Mouse (Mus musculus) heart, postnatal 14 days (tissue): ENCODE measurements around the gene Rtl8c. TPM values are rescaled to one million over a fixed set of nuclear protein-coding genes. Genes with fewer than 3 reads are reported as not detected.

Experiments
- total RNA-seq, 2 experiments: library from RNA; stranded (reverse); gene quantifications; 2 replicates each; pipeline ENCODE4 v1.2.3; 2021

Gene Rtl8c
- total RNA-seq, 2 experiments from 2014 or later = 18.9 to 27.0 TPM

Other genes with a start within 250 kb of the Rtl8c start
- 10 to 100 TPM; 33.3 to 33.5 TPM for gene Mospd1, start 237.5 kb upstream of the Rtl8c start, total RNA-seq
- not detected for gene Etd, start 173.1 kb upstream of the Rtl8c start, total RNA-seq
- not detected for gene Gm14597, start 947 bp downstream of the Rtl8c start, total RNA-seq
- gene Rtl8a, start 35.6 kb downstream of the Rtl8c start, total RNA-seq = 100 to 1,000 TPM; 180 to 183 TPM
- gene Rtl8b, start 62.4 kb downstream of the Rtl8c start, total RNA-seq = 100 to 1,000 TPM in 1 of 2 experiments, 10 to 100 TPM in 1; 95.2 to 139 TPM
- not detected for gene 4930502E18Rik, start 116.8 kb downstream of the Rtl8c start, total RNA-seq
- gene 1700013H16Rik, start 149.8 kb downstream of the Rtl8c start, total RNA-seq = not detected
- not detected for gene Zfp36l3, start 168.4 kb downstream of the Rtl8c start, total RNA-seq
- gene Xlr, start 189.7 kb downstream of the Rtl8c start, total RNA-seq = 1 to 10 TPM in 1 of 2 experiments, under 1 TPM in 1; 1.00 to 1.9 TPM